Mouse (Mus musculus): ENCODE measurements around the gene Zfp462. TPM values are rescaled to one million over a fixed set of nuclear protein-coding genes. Genes with fewer than 3 reads are reported as not detected.

The Zfp462 gene
- total and polyA plus RNA-seq, 3 experiments: not detected

- no peak overlapping the region for H3K9ac ChIP-seq (ENCODE audit: insufficient read depth, low read depth)
- no peaks in the 10 kb centered on the region for H3K27me3 ChIP-seq (replicated peaks)
- TF ChIP-seq CTCF (conservative IDR thresholded peaks at IDR 0.05 in 1 of 2, IDR thresholded peaks at IDR 0.05 in 1 of 2; ENCODE audit: low read depth in 2 of 2, low read length in 2 of 2) (no peak), POLR2A (IDR thresholded peaks at IDR 0.05; ENCODE audit: low read depth, low read length) (no peak)
- in situ Hi-C loops (cut with MboI; ENCODE audit: low pct_ligation_motif_present, low pct_unique_long_range_greater_than_20kb, low sequenced_read_pairs) (no loop called here), dilution Hi-C loops (cut with MboI; ENCODE audit: extremely low pct_ligation_motif_present, extremely low pct_unique_long_range_greater_than_20kb, low sequenced_read_pairs) (no loop called here)
- no peak overlapping the region for H3K4me2 ChIP-seq (ENCODE audit: insufficient read depth, low read depth, poor library complexity, severe bottlenecking)
- H3K79me2 ChIP-seq (replicated peaks; ENCODE audit: control insufficient read depth, extremely low read depth, insufficient read depth, poor library complexity, severe bottlenecking): no peaks in the 10 kb centered on the region
- H3K36me3 ChIP-seq (replicated peaks in 1 of 2; ENCODE audit: control insufficient read depth in 1 of 2, insufficient read depth in 1 of 2, low read length in 1 of 2): no peaks in the 10 kb centered on the region
- DNase-seq (ENCODE audit: extremely low read depth): no peak
- no peaks in the 10 kb centered on the region for H3K9me3 ChIP-seq (replicated peaks; ENCODE audit: low read length)
- H3K27ac ChIP-seq (ENCODE audit: insufficient read depth, low read depth): no peak overlapping the region
- H3K4me1 ChIP-seq (ENCODE audit: control insufficient read depth in 1 of 2, insufficient read depth in 2 of 2): no peaks in the 10 kb centered on the region
- no peak overlapping the region for H3K4me3 ChIP-seq (replicated peaks in 1 of 3; ENCODE audit: low read depth in 2 of 3, low read length in 2 of 3, poor library complexity in 1 of 3)
Observed at GRCm38 (mm10) chr4:55121952-55122351, 177.1 kb downstream of the Zfp462 start.

- H3K9ac ChIP-seq (ENCODE audit: insufficient read depth, low read depth): no peak overlapping the region
- no peaks in the 10 kb centered on the region for H3K79me2 ChIP-seq (replicated peaks; ENCODE audit: control insufficient read depth, extremely low read depth, insufficient read depth, poor library complexity, severe bottlenecking)
- TF ChIP-seq SMC3 (IDR thresholded peaks at IDR 0.05; ENCODE audit: low read depth, low read length) (no peak), CTCF (conservative IDR thresholded peaks at IDR 0.05 in 1 of 2, IDR thresholded peaks at IDR 0.05 in 1 of 2; ENCODE audit: low read depth in 2 of 2, low read length in 2 of 2) (no peak), MAZ (IDR thresholded peaks at IDR 0.05; ENCODE audit: low read depth, low read length) (no peak)
- no peaks in the 10 kb centered on the region for H3K27me3 ChIP-seq (replicated peaks)
- no peaks in the 10 kb centered on the region for H3K36me3 ChIP-seq (replicated peaks in 1 of 2; ENCODE audit: control insufficient read depth in 1 of 2, insufficient read depth in 1 of 2, low read length in 1 of 2)
- dilution Hi-C loops (cut with MboI; ENCODE audit: extremely low pct_ligation_motif_present, extremely low pct_unique_long_range_greater_than_20kb, low sequenced_read_pairs) (no loop called here), in situ Hi-C loops (cut with MboI; ENCODE audit: low pct_ligation_motif_present, low pct_unique_long_range_greater_than_20kb, low sequenced_read_pairs) (no loop called here)
- H3K27ac ChIP-seq (ENCODE audit: insufficient read depth, low read depth): no peak overlapping the region
- H3K4me3 ChIP-seq (replicated peaks in 1 of 3; ENCODE audit: low read depth in 2 of 3, low read length in 2 of 3, poor library complexity in 1 of 3): no peak overlapping the region
- no peaks in the 10 kb centered on the region for H3K9me3 ChIP-seq (replicated peaks; ENCODE audit: low read length)
- no peak for DNase-seq (ENCODE audit: extremely low read depth)
- no peaks in the 10 kb centered on the region for H3K4me1 ChIP-seq (ENCODE audit: control insufficient read depth in 1 of 2, insufficient read depth in 2 of 2)
- no peak overlapping the region for H3K4me2 ChIP-seq (ENCODE audit: insufficient read depth, low read depth, poor library complexity, severe bottlenecking)
Observed at GRCm38 (mm10) chr4:55124126-55124525, 179.3 kb downstream of the Zfp462 start.

- TF ChIP-seq JUN (IDR thresholded peaks at IDR 0.05; ENCODE audit: insufficient read depth, low read depth, low read length) (no peak), MYC (IDR thresholded peaks at IDR 0.05; ENCODE audit: low read depth, low read length) (no peak), NELFE (IDR thresholded peaks at IDR 0.05; ENCODE audit: low read depth, low read length) (no peak), GABPA (IDR thresholded peaks at IDR 0.05; ENCODE audit: insufficient replicate concordance, low read depth, low read length) (no peak), E2F4 (IDR thresholded peaks at IDR 0.05; ENCODE audit: insufficient replicate concordance, low read depth, low read length) (no peak), PAX5 (IDR thresholded peaks at IDR 0.05; ENCODE audit: low read length) (no peak), MEF2A (IDR thresholded peaks at IDR 0.05; ENCODE audit: borderline replicate concordance, low read depth, low read length) (no peak), CTCF (conservative IDR thresholded peaks at IDR 0.05 in 1 of 2, IDR thresholded peaks at IDR 0.05 in 1 of 2; ENCODE audit: low read depth in 2 of 2, low read length in 2 of 2) (no peak), TCF12 (IDR thresholded peaks at IDR 0.05; ENCODE audit: low read depth, low read length) (no peak), KAT2A (IDR thresholded peaks at IDR 0.05; ENCODE audit: insufficient replicate concordance, low read length) (no peak)
- no peak overlapping the region for H3K9ac ChIP-seq (ENCODE audit: insufficient read depth, low read depth)
- H3K79me2 ChIP-seq (replicated peaks; ENCODE audit: control insufficient read depth, extremely low read depth, insufficient read depth, poor library complexity, severe bottlenecking): no peaks in the 10 kb centered on the region
- H3K27me3 ChIP-seq (replicated peaks): no peaks in the 10 kb centered on the region
- dilution Hi-C loops (cut with MboI; ENCODE audit: extremely low pct_ligation_motif_present, extremely low pct_unique_long_range_greater_than_20kb, low sequenced_read_pairs) (no loop called here), in situ Hi-C loops (cut with MboI; ENCODE audit: low pct_ligation_motif_present, low pct_unique_long_range_greater_than_20kb, low sequenced_read_pairs) (no loop called here)
- H3K9me3 ChIP-seq (replicated peaks; ENCODE audit: low read length): no peaks in the 10 kb centered on the region
- DNase-seq (ENCODE audit: extremely low read depth): no peak
- H3K27ac ChIP-seq (ENCODE audit: insufficient read depth, low read depth): no peak overlapping the region
- H3K36me3 ChIP-seq (replicated peaks in 1 of 2; ENCODE audit: control insufficient read depth in 1 of 2, insufficient read depth in 1 of 2, low read length in 1 of 2): no peaks in the 10 kb centered on the region
- H3K4me1 ChIP-seq (ENCODE audit: control insufficient read depth in 1 of 2, insufficient read depth in 2 of 2): no peaks in the 10 kb centered on the region
- H3K4me3 ChIP-seq (replicated peaks in 1 of 3; ENCODE audit: low read depth in 2 of 3, low read length in 2 of 3, poor library complexity in 1 of 3): no peak overlapping the region
- H3K4me2 ChIP-seq (ENCODE audit: insufficient read depth, low read depth, poor library complexity, severe bottlenecking): no peak overlapping the region
Observed at GRCm38 (mm10) chr4:55125048-55125737, 180.3 kb downstream of the Zfp462 start.
